Mouse (Mus musculus) layer of hippocampus, adult 2 months (tissue): ENCODE measurements around the gene Ube2j1. TPM values are rescaled to one million over a fixed set of nuclear protein-coding genes. Genes with fewer than 3 reads are reported as not detected.

Experiments
- DNase-seq, 2 experiments: peaks; one replicate each; pipeline ENCODE4 v3.0.0; 2022; ENCODE audit warnings: low spot score in 2 of 2
- H3K27ac ChIP-seq: fragments of 200-600 bp; 2 replicates; pipeline ENCODE4 v1.8.1; 2022
- H3K4me3 ChIP-seq: fragments of 200-600 bp; 2 replicates; pipeline ENCODE4 v1.8.1; 2022; ENCODE audit warnings: mild to moderate bottlenecking
- CTCF ChIP-seq: fragments of 200-600 bp; conservative IDR thresholded peaks from 2 replicates; pipeline ENCODE4 v1.8.1; 2022; ENCODE audit warnings: antibody characterized with exemption, mild to moderate bottlenecking, moderate library complexity
- total RNA-seq, 2 experiments: library from RNA; stranded (reverse); gene quantifications; 2 replicates each; pipeline ENCODE4 v1.2.3; 2021

Ube2j1 gene
- total RNA-seq, 2 experiments from 2014 or later: 93.4 to 94.8 TPM

- DNase-seq: peak in 1 of 2 experiments; percentile 23
- peak; percentile 14; the same call in 1 of the 2 replicates for TF ChIP-seq CTCF
- Histone ChIP-seq H3K4me3 (peak overlapping the region; percentile 93), H3K27ac (peak overlapping the region; percentile 95)
Measured at GRCm38 (mm10) chr4:33030264-33031194, 687 bp upstream of the Ube2j1 start.

- no peak for DNase-seq
- Histone ChIP-seq H3K27ac (peak overlapping the region; percentile 95), H3K4me3 (peak overlapping the region; percentile 93)
- TF ChIP-seq CTCF: no peak
Measured at GRCm38 (mm10) chr4:33032045-33032444, 829 bp downstream of the Ube2j1 start.

- no peak for DNase-seq
- Histone ChIP-seq H3K27ac (no peak overlapping the region), H3K4me3 (no peak overlapping the region)
- TF ChIP-seq CTCF: no peak
Measured at GRCm38 (mm10) chr4:33033515-33033914, 2.3 kb downstream of the Ube2j1 start.

GRCm38 (mm10) chr4:33039826-33040225 is 8.6 kb downstream of the Ube2j1 start:
- no peak for TF ChIP-seq CTCF
- Histone ChIP-seq H3K4me3 (no peak overlapping the region), H3K27ac (no peak overlapping the region)
- no peak for DNase-seq

- TF ChIP-seq CTCF: no peak
- no peak overlapping the region for H3K27ac ChIP-seq
- no peak for DNase-seq
- no peak overlapping the region for H3K4me3 ChIP-seq
Measured at GRCm38 (mm10) chr4:33049601-33050000, 18.4 kb downstream of the Ube2j1 start.

- Histone ChIP-seq H3K27ac (peak overlapping the region; percentile 82), H3K4me3 (no peak overlapping the region)
- no peak for TF ChIP-seq CTCF
- peak; percentile 49 to 63 for DNase-seq
Measured at GRCm38 (mm10) chr4:33052055-33052454, 20.8 kb downstream of the Ube2j1 start.

GRCm38 (mm10) chr4:33052650-33053049 is 21.4 kb downstream of the Ube2j1 start:
- no peak for DNase-seq
- H3K27ac ChIP-seq: peak overlapping the region; percentile 82; the same call in 1 of the 2 replicates

GRCm38 (mm10) chr4:33054426-33054825 is 23.2 kb downstream of the Ube2j1 start:
- Histone ChIP-seq H3K27ac (peak overlapping the region; percentile 36; the same call in 1 of the 2 replicates), H3K4me3 (no peak overlapping the region)
- DNase-seq: no peak
- no peak for TF ChIP-seq CTCF

More at GRCm38 (mm10) chr4:33052650-33053049, 21.4 kb downstream of the Ube2j1 start:
- no peak for TF ChIP-seq CTCF
- H3K4me3 ChIP-seq: no peak overlapping the region

GRCm38 (mm10) chr4:33056317-33056716 is 25.1 kb downstream of the Ube2j1 start:
- no peak for DNase-seq
- TF ChIP-seq CTCF: no peak
- no peak overlapping the region for H3K27ac ChIP-seq
- H3K4me3 ChIP-seq: no peak overlapping the region

- peak overlapping the region; percentile 83 for H3K27ac ChIP-seq
- TF ChIP-seq CTCF: no peak
- no peak overlapping the region for H3K4me3 ChIP-seq
- peak; percentile 50 to 63 for DNase-seq
Measured at GRCm38 (mm10) chr4:33057890-33058687, 26.9 kb downstream of the Ube2j1 start.

- Histone ChIP-seq H3K4me3 (no peak overlapping the region), H3K27ac (no peak overlapping the region)
- DNase-seq: no peak
- no peak for TF ChIP-seq CTCF
Measured at GRCm38 (mm10) chr4:33061158-33061557, 29.9 kb downstream of the Ube2j1 start.

- DNase-seq: no peak
- TF ChIP-seq CTCF: no peak
- Histone ChIP-seq H3K4me3 (no peak within 1 kb of the TSS), H3K27ac (no peak within 1 kb of the TSS)
Measured at GRCm38 (mm10) chr4:33062981-33063380, 31.8 kb downstream of the Ube2j1 start, which contains the start of gene Gabrr2. Gene Gabrr2 (plus strand): TSS chr4:33062999.

GRCm38 (mm10) chr4:33064986-33065385 is 33.8 kb downstream of the Ube2j1 start:
- TF ChIP-seq CTCF: no peak
- Histone ChIP-seq H3K4me3 (no peak overlapping the region), H3K27ac (no peak overlapping the region)
- DNase-seq: no peak
